1 mouse cellular context compared by ENCODE assay signal in genomic region chr11:101086323-101086674, GRCm38 (mm10).
TF ChIP-seq lines count a peak whose summit lies in the region.

No protein-coding gene starts in this region.

TF ChIP-seq in MEL, 35 proteins besides CTCF, POLR2A, EP300 and RAD21:
- TF ChIP-seq E2F4 (IDR thresholded peaks at IDR 0.05; ENCODE audit: borderline replicate concordance, low read depth, low read length) (no peak), ZC3H11A (IDR thresholded peaks at IDR 0.05; ENCODE audit: low read depth, low read length) (no peak), MXI1 (IDR thresholded peaks at IDR 0.05; ENCODE audit: low read depth, low read length) (no peak), ETS1 (IDR thresholded peaks at IDR 0.05; ENCODE audit: low read depth, low read length) (no peak), KAT2A (conservative IDR thresholded peaks at IDR 0.05; ENCODE audit: low read depth, low read length) (no peak), RCOR1 (IDR thresholded peaks at IDR 0.05; ENCODE audit: low read depth, low read length) (no peak), USF1 (IDR thresholded peaks at IDR 0.05; ENCODE audit: low read depth, low read length) (no peak), CHD1 (IDR thresholded peaks at IDR 0.05; ENCODE audit: low read depth, low read length) (no peak), ZNF384 (IDR thresholded peaks at IDR 0.05; ENCODE audit: low read depth, low read length) (no peak), GATA1 (IDR thresholded peaks at IDR 0.05; ENCODE audit: low read depth, low read length) (no peak), HCFC1 (IDR thresholded peaks at IDR 0.05; ENCODE audit: low read depth, low read length) (no peak), SMC3 (IDR thresholded peaks at IDR 0.05; ENCODE audit: low read depth, low read length) (no peak), MAZ (IDR thresholded peaks at IDR 0.05; ENCODE audit: low read depth, low read length) (no peak)
